In genomic region chr15:56158726-56159125, GRCm38 (mm10) we compare ENCODE assay signal across 13 mouse cellular contexts.
"Had no signal": no experiment of that assay in that cellular context is flagged by ENCODE, and none has a peak within 500 bp of the region (broad histone marks: within the 10 kb centered on the region; RNA-seq: fewer than 3 reads in every experiment).

No protein-coding gene starts in this region.

- H3K9ac ChIP-seq: liver, embryonic 13.5 days had no signal

- H3K9me3 ChIP-seq: liver, embryonic 13.5 days had no signal

- H3K27ac ChIP-seq: left cerebral cortex, adult 2 months; liver, embryonic 13.5 days had no signal

- H3K4me1 ChIP-seq: liver, embryonic 13.5 days had no signal

- H3K4me3 ChIP-seq: left cerebral cortex, adult 2 months; liver, embryonic 13.5 days had no signal

- H3K36me3 ChIP-seq: liver, embryonic 13.5 days had no signal

- DNase-seq: kidney, postnatal 10 days; kidney, postnatal 36 days; layer of hippocampus, postnatal 36 days; liver, embryonic 13.5 days; lung, adult 2 months; lung, postnatal 14 days; lung, postnatal 4 days; midbrain, embryonic 14.5 days; thymus, adult 18-20 months; thymus, postnatal 14 days; thymus, postnatal 4 days had no signal

- H3K4me2 ChIP-seq: liver, embryonic 13.5 days; midbrain, embryonic 11.5 days had no signal

- H3K27me3 ChIP-seq: liver, embryonic 13.5 days had no signal
